Mouse (Mus musculus): ENCODE measurements around the gene Gm10439. TPM values are rescaled to one million over a fixed set of nuclear protein-coding genes. Genes with fewer than 3 reads are reported as not detected.

Gm10439 gene
- polyA plus RNA-seq (2015; fragmentation: Illumina TruSeq; extraction: RNeasy Lipid Tissue Mini Kit (QIAGEN cat#74804); ENCODE audit: insufficient read depth, low replicate concordance): not detected

GRCm38 (mm10) chrX:149594270-149594669 lies at the start of gene Gm10439:
Gene Gm10439, plus strand, starts transcription at chrX:149594570.

Other genes with a start within 250 kb of the Gm10439 start
- not detected for gene Gm15085, start 147.0 kb upstream of the Gm10439 start, polyA plus RNA-seq (2015; fragmentation: Illumina TruSeq; extraction: RNeasy Lipid Tissue Mini Kit (QIAGEN cat#74804); ENCODE audit: insufficient read depth, low replicate concordance)
- not detected for gene Gm15097, start 189.9 kb downstream of the Gm10439 start, polyA plus RNA-seq (2015; fragmentation: Illumina TruSeq; extraction: RNeasy Lipid Tissue Mini Kit (QIAGEN cat#74804); ENCODE audit: insufficient read depth, low replicate concordance)

All from spleen, adult 10 weeks (tissue).